Mouse (Mus musculus) stomach, embryonic 16.5 days (tissue): ENCODE measurements around the gene Cmtm3. TPM values are rescaled to one million over a fixed set of nuclear protein-coding genes. Genes with fewer than 3 reads are reported as not detected.

Experiments used
- ATAC-seq: fragments of 200-750 bp; cut with Nextera tagmentation; 2 replicates; pipeline ENCODE4 v1.8.0; 2017; ENCODE audit warnings: moderate number of reproducible peaks, moderate TSS enrichment; ENCODE audit not compliant: insufficient read depth, low FRiP score
- H3K27ac ChIP-seq: fragments of 300-500 bp; sonication (generic); 2 replicates; pipeline ENCODE4 v1.5.1; 2014; ENCODE audit warnings: low read length
- H3K27me3 ChIP-seq: fragments of 300-500 bp; sonication (generic); 2 replicates; pipeline ENCODE4 v1.6.1; 2014; ENCODE audit warnings: low read length, control low read depth, mixed read lengths; ENCODE audit not compliant: control insufficient read depth, insufficient read depth
- H3K36me3 ChIP-seq: fragments of 300-500 bp; sonication (generic); 2 replicates; pipeline ENCODE4 v1.6.1; 2014; ENCODE audit warnings: low read length; ENCODE audit not compliant: control insufficient read depth, insufficient read depth
- H3K4me1 ChIP-seq: fragments of 300-500 bp; sonication (generic); 2 replicates; pipeline ENCODE4 v1.6.1; 2014; ENCODE audit warnings: low read length, control low read depth, mixed read lengths; ENCODE audit not compliant: control insufficient read depth, insufficient read depth
- H3K4me2 ChIP-seq: fragments of 300-500 bp; sonication (generic); 2 replicates; pipeline ENCODE4 v1.6.1; 2014; ENCODE audit warnings: low read depth, low read length, mixed read lengths
- H3K4me3 ChIP-seq: fragments of 300-500 bp; sonication (generic); replicated peaks from 2 replicates; pipeline ENCODE4 v1.5.1; 2014; ENCODE audit warnings: mild to moderate bottlenecking, low read length
- H3K9ac ChIP-seq: fragments of 300-500 bp; sonication (generic); 2 replicates; pipeline ENCODE4 v1.6.1; 2014; ENCODE audit warnings: low read length
- H3K9me3 ChIP-seq: fragments of 300-500 bp; sonication (generic); replicated peaks from 2 replicates; pipeline ENCODE4 v1.6.1; 2016; ENCODE audit warnings: low read length, control low read depth; ENCODE audit not compliant: control insufficient read depth
- WGBS: fragments of 180-500 bp; shearing (Covaris S2); extraction: QIAGEN DNeasy Blood & Tissue Kit; methylation state at CpG from one replicate; pipeline ENCODE4 v1.1.7; 2014; 5-methylcytosine and 5-hydroxymethylcytosine counted together
- polyA plus RNA-seq: library from polyadenylated mRNA; unstranded; fragments of >200 nt; fragmentation: Nextera tagmentation; extraction: Ambion mirVana; gene quantifications from 2 replicates; pipeline ENCODE4 v1.2.1, GENCODE M21; 2015

The Cmtm3 gene
- polyA plus RNA-seq, 1 experiment from 2014 or later: 129 TPM

- H3K9me3 ChIP-seq: no peaks in the 10 kb centered on the region
- H3K36me3 ChIP-seq: no peaks in the 10 kb centered on the region
- ATAC-seq: peak; percentile 89
- H3K27ac ChIP-seq: peak within 1 kb of the TSS; percentile 90
- H3K4me2 ChIP-seq: peak within 1 kb of the TSS; percentile 91
- peak within 1 kb of the TSS; percentile 90 for H3K4me3 ChIP-seq
- H3K27me3 ChIP-seq: no peaks in the 10 kb centered on the region
- H3K9ac ChIP-seq: peak within 1 kb of the TSS; percentile 97
- H3K4me1 ChIP-seq: peaks cover 23% of the 10 kb centered on the region; the same call in 1 of the 2 replicates
- WGBS: 5% methylated on average over 14 of the region's 54 CpGs
Measured at GRCm38 (mm10) chr8:104395703-104396357, 56.6 kb downstream of the Cmtm3 start, which contains the start of gene Cmtm4. Cmtm4 (minus strand) TSS chr8:104395807.

Other genes with a start within 250 kb of the Cmtm3 start
- gene Cdh5, start 237.8 kb upstream of the Cmtm3 start, polyA plus RNA-seq: 25.1 TPM in 2 replicates
- 1.1 and 1.2 TPM in 2 replicates for gene Bean1, start 169.0 kb upstream of the Cmtm3 start, polyA plus RNA-seq
- 15.1 and 16.5 TPM in 2 replicates for gene Tk2, start 90.9 kb upstream of the Cmtm3 start, polyA plus RNA-seq
- gene Cklf, start 88.5 kb upstream of the Cmtm3 start, polyA plus RNA-seq: 34.4 and 38.7 TPM in 2 replicates
- gene Cmtm2a, start 46.2 kb upstream of the Cmtm3 start, polyA plus RNA-seq: not detected in 2 replicates
- gene Gm45711, start 29.3 kb upstream of the Cmtm3 start, polyA plus RNA-seq: not detected in 2 replicates
- not detected in 2 replicates for gene Cmtm1, start 29.3 kb upstream of the Cmtm3 start, polyA plus RNA-seq
- not detected in 2 replicates for gene Gm11020, start 17.8 kb upstream of the Cmtm3 start, polyA plus RNA-seq
- gene Cmtm2b, start 17.2 kb upstream of the Cmtm3 start, polyA plus RNA-seq: not detected in 2 replicates
- gene Cmtm4, start 56.4 kb downstream of the Cmtm3 start, polyA plus RNA-seq: 4.3 and 4.7 TPM in 2 replicates
- 63.5 and 67.6 TPM in 2 replicates for gene Dync1li2, start 103.6 kb downstream of the Cmtm3 start, polyA plus RNA-seq
- 0.14 and 0.20 TPM in 2 replicates for gene Terb1, start 170.5 kb downstream of the Cmtm3 start, polyA plus RNA-seq
- gene Nae1, start 195.2 kb downstream of the Cmtm3 start, polyA plus RNA-seq: 86.4 and 89.4 TPM in 2 replicates
- gene Car7, start 195.3 kb downstream of the Cmtm3 start, polyA plus RNA-seq: 1.5 and 1.6 TPM in 2 replicates